Mouse (Mus musculus) thymus, adult 2 months (tissue): Measurements from ENCODE around the gene Vamp8. TPM values are rescaled to one million over a fixed set of nuclear protein-coding genes. Genes with fewer than 3 reads are reported as not detected.

ENCODE experiments used
- DNase-seq: peaks from one replicate; pipeline ENCODE4 v3.0.0; 2021
- H3K27ac ChIP-seq: fragments of 200-500 bp; 2 replicates; pipeline ENCODE4 v1.5.1; 2012; ENCODE audit warnings: low read length, control low read depth; ENCODE audit not compliant: control insufficient read depth, insufficient read depth
- H3K27me3 ChIP-seq: fragments of 200-500 bp; 2 replicates; pipeline ENCODE4 v1.6.1; 2012; ENCODE audit warnings: mild to moderate bottlenecking, low read length, moderate library complexity, mixed read lengths; ENCODE audit not compliant: control insufficient read depth, insufficient read depth
- H3K36me3 ChIP-seq: fragments of 200-500 bp; 2 replicates; pipeline ENCODE4 v1.6.1; 2012; ENCODE audit warnings: mild to moderate bottlenecking, low read length, moderate library complexity; ENCODE audit not compliant: control insufficient read depth, insufficient read depth
- H3K4me1 ChIP-seq: fragments of 200-500 bp; replicated peaks from 2 replicates; pipeline ENCODE4 v1.6.1; 2012; ENCODE audit warnings: low read length; ENCODE audit not compliant: control insufficient read depth, insufficient read depth
- H3K4me3 ChIP-seq: fragments of 200-500 bp; 2 replicates; pipeline ENCODE4 v1.5.1; 2012; ENCODE audit warnings: mild to moderate bottlenecking, low read length, control low read depth, moderate library complexity; ENCODE audit not compliant: control insufficient read depth, insufficient read depth
- CTCF ChIP-seq: fragments of 200-500 bp; IDR thresholded peaks from 2 replicates; pipeline ENCODE4 v1.5.1; 2012; ENCODE audit warnings: mild to moderate bottlenecking, control low read depth, low read length, moderate library complexity, borderline replicate concordance; ENCODE audit not compliant: control insufficient read depth, poor library complexity, insufficient read depth; ENCODE audit errors: extremely low read depth
- POLR2A ChIP-seq: fragments of 200-500 bp; IDR thresholded peaks from 2 replicates; pipeline ENCODE4 v1.6.1; 2012; ENCODE audit warnings: mild to moderate bottlenecking, low read length, control low read depth, moderate library complexity; ENCODE audit not compliant: control insufficient read depth, poor library complexity, insufficient read depth; ENCODE audit errors: extremely low read depth
- WGBS: fragments of 180-500 bp; shearing (Covaris S2); methylation state at CpG from one replicate; pipeline ENCODE4 v1.1.7; 2018; 5-methylcytosine and 5-hydroxymethylcytosine counted together
- polyA plus RNA-seq: library from polyadenylated mRNA; depleted of rRNA; stranded (reverse); fragments of >200 nt; gene quantifications from 2 replicates; pipeline ENCODE4 v1.2.3, GENCODE M21; 2012; rRNA removed

Vamp8 gene
- polyA plus RNA-seq = 104 and 149 TPM in 2 replicates

DNA sequence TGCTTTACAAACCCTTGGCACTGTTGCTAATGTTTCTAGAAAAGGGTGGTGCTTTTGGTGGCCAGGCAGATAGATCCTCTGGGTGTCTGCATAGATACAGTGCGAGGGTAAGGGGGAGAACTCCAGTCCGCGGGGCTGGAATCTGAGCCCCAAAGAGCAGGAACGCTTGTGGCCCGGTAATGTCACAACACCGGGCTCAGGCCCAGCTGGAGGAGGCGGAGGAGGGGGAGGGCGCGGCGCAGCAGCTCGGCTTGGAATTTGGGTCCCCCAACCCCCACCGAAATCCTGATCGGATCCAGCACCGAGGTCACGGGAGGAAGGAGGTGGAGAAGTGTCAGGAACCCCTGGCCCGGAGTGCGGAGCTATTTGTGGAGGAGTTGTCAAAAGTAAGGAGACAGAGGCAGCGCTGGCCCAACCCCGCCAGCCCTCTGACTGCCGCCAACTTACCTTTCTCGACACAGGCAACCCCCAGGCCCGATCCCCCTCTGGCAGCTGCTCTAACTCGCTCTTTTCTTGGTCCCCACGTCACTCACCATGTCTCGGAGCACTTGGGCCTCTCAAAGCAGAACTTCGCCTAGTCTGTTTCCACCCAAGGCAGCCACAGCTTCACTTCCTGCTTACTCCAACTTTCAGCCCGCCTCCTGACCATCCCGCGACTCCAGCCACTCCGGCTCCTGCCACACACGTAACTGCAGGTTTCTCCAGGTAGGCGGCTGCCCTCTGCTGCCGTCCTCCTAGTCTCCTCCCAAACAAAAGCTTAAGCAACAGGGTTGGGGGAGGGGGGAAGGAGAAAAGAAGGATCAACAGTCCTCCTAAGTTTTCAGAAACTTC lies at the start of gene Vamp8:
Vamp8 (minus strand) TSS at position 763 of the 831 bp plus-strand sequence.
- no peaks in the 10 kb centered on the region for H3K27me3 ChIP-seq
- peaks cover 3% of the 10 kb centered on the region; the same call in 1 of the 2 replicates for H3K36me3 ChIP-seq
- peak within 1 kb of the TSS; percentile 72 for H3K4me3 ChIP-seq
- TF ChIP-seq POLR2A (peak; percentile 18; the same call in 1 of the 2 replicates), CTCF (peak; percentile 5; the same call in 1 of the 2 replicates)
- DNase-seq = peak; percentile 60
- peaks cover 15% of the 10 kb centered on the region for H3K4me1 ChIP-seq
- WGBS = under 1% methylated on average over 33 of the region's 33 CpGs
- peak within 1 kb of the TSS; percentile 43 for H3K27ac ChIP-seq

- peak; percentile 93 for DNase-seq
- peaks cover 23% of the 10 kb centered on the region for H3K36me3 ChIP-seq
- H3K27ac ChIP-seq = peak within 1 kb of the TSS; percentile 93
- H3K4me3 ChIP-seq = peak within 1 kb of the TSS; percentile 96
- TF ChIP-seq CTCF = peak; percentile 70; the same call in 1 of the 2 replicates
- peak; percentile 97 for TF ChIP-seq POLR2A
- WGBS = under 1% methylated on average over 72 of the region's 77 CpGs
- H3K27me3 ChIP-seq = no peaks in the 10 kb centered on the region
- H3K4me1 ChIP-seq = peaks cover 4% of the 10 kb centered on the region
Observed at GRCm38 (mm10) chr6:72439355-72440185, 49.1 kb upstream of the Vamp8 start, which contains the start of gene Mat2a. Mat2a (minus strand) TSS chr6:72439558.

GRCm38 (mm10) chr6:72438862-72439354 lies 48.4 kb upstream of the Vamp8 start:
- H3K27ac ChIP-seq = peak overlapping the region; percentile 93
- no peaks in the 10 kb centered on the region for H3K27me3 ChIP-seq
- peak; percentile 87 for DNase-seq
- H3K4me3 ChIP-seq = peak overlapping the region; percentile 96
- H3K36me3 ChIP-seq = peaks cover 30% of the 10 kb centered on the region
- TF ChIP-seq CTCF (peak; percentile 23; the same call in 1 of the 2 replicates), POLR2A (no peak)
- under 1% methylated on average over 57 of the region's 57 CpGs for WGBS
- peaks cover 4% of the 10 kb centered on the region for H3K4me1 ChIP-seq

- Histone ChIP-seq H3K4me3 (no peak overlapping the region), H3K27ac (no peak overlapping the region), H3K4me1 (peaks cover 4% of the 10 kb centered on the region), H3K27me3 (no peaks in the 10 kb centered on the region), H3K36me3 (peaks cover 36% of the 10 kb centered on the region)
- under 1% methylated on average over 5 of the region's 5 CpGs for WGBS
- TF ChIP-seq POLR2A = no peak
- TF ChIP-seq CTCF = no peak
- no peak for DNase-seq
Observed at GRCm38 (mm10) chr6:72438226-72438625, 47.7 kb upstream of the Vamp8 start.

GRCm38 (mm10) chr6:72432153-72432552 lies 41.6 kb upstream of the Vamp8 start:
- no peak overlapping the region for H3K4me3 ChIP-seq
- peaks cover 67% of the 10 kb centered on the region for H3K36me3 ChIP-seq
- H3K27me3 ChIP-seq = no peaks in the 10 kb centered on the region
- H3K27ac ChIP-seq = no peak overlapping the region
- H3K4me1 ChIP-seq = no peaks in the 10 kb centered on the region
- DNase-seq = no peak
- 99% methylated on average over 2 of the region's 2 CpGs for WGBS
- no peak for TF ChIP-seq POLR2A
- no peak for TF ChIP-seq CTCF

DNA sequence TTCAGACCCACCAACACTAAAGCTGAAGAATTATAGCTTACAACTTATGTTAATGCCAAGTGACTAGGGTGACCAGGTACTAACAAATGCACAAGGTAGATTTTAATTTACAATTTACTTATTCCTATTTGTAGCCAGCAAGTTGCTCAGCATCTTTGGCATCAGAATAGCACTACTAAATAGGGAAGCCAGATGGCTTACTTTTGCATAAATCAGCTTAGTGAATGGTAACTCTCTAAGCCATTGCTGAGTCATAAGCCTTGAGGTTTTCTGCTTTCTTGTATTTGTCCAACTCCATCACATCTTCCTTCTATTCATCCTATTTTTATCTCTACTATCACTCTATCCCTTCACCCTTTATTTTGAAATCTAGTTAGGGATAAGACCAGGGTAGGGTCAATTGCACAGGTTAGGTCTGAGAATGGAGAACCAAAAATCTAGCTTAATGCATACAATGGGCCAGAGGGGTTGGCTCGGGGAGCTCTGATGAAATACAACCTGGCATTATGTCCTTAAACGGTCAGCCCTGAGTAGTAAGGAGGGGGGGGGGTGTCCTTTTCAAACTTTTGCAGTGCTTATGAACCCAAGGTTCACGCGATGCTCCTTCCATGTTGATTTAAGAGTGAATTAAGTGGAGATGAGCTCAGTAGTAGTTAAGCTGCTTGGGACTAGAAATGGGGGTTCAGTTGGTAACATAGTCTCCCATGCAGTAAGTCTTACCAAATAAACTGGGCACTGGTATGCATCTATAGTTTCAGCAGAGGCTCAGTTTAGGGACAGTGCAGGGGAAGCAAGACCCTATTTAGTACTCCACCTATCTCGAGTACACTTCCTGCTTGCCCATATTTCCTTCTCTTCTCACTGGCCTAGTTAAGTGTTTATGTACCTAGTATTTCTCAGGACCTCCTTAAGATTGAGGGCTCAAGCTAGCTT lies 40.8 kb upstream of the Vamp8 start:
- H3K27ac ChIP-seq = no peak overlapping the region
- no peak for DNase-seq
- TF ChIP-seq POLR2A = no peak
- no peak for TF ChIP-seq CTCF
- H3K36me3 ChIP-seq = peaks cover 60% of the 10 kb centered on the region
- WGBS = 76% methylated on average over 5 of the region's 5 CpGs
- no peak overlapping the region for H3K4me3 ChIP-seq
- H3K4me1 ChIP-seq = no peaks in the 10 kb centered on the region
- H3K27me3 ChIP-seq = no peaks in the 10 kb centered on the region
